In genomic region chr11:19965037-19965611, GRCm38 (mm10) we compare ENCODE assay signal across 8 mouse cellular contexts. TPM values are rescaled to one million over a fixed set of nuclear protein-coding genes. Genes with fewer than 3 reads are reported as not detected.
DNase-seq lines count a peak whose midpoint lies in the region; ATAC-seq and TF ChIP-seq lines count a peak whose summit lies in the region.

No protein-coding gene starts in this region.

- peak overlapping the region; percentile 47 for H3K27ac ChIP-seq in lung, embryonic 15.5 days
- H3K27ac ChIP-seq in heart, adult 2 months, result peak overlapping the region; percentile 86
- peak overlapping the region; percentile 88 for H3K27ac ChIP-seq in kidney, adult 2 months (ENCODE audit: insufficient read depth, low read depth, low read length)
- H3K27ac ChIP-seq in midbrain, embryonic 16.5 days (ENCODE audit: low read length), result no peak overlapping the region

- no peak for ATAC-seq in lung, embryonic 15.5 days (ENCODE audit: borderline replicate concordance, extremely low read depth, low FRiP score, low TSS enrichment)
- peak; percentile 39; the same call in 1 of the 2 replicates for ATAC-seq in midbrain, embryonic 16.5 days

- H3K79me2 ChIP-seq in heart, adult 2 months (replicated peaks; ENCODE audit: control insufficient read depth, insufficient read depth, low read length), result peaks cover 6% of the 10 kb centered on the region

- no peak for TF ChIP-seq CTCF in heart, adult 2 months (IDR thresholded peaks at IDR 0.05)
- no peak for TF ChIP-seq CTCF in kidney, adult 2 months (conservative IDR thresholded peaks at IDR 0.05; ENCODE audit: insufficient read depth, insufficient read length, low read depth, low read length)

- no peak overlapping the region for H3K9ac ChIP-seq in lung, embryonic 15.5 days
- no peak overlapping the region for H3K9ac ChIP-seq in heart, adult 2 months (ENCODE audit: low read depth, low read length)
- H3K9ac ChIP-seq in midbrain, embryonic 16.5 days (ENCODE audit: low read depth, low read length), result no peak overlapping the region

- no peak overlapping the region; the same call in 1 of the 2 replicates for H3K4me2 ChIP-seq in lung, embryonic 15.5 days
- no peak overlapping the region for H3K4me2 ChIP-seq in midbrain, embryonic 16.5 days (ENCODE audit: low read length)

- TF ChIP-seq EP300 in heart, adult 2 months (IDR thresholded peaks at IDR 0.05; ENCODE audit: insufficient read depth, low read depth, low read length), result 0 out of 2 replicates have a peak, but pooled peaks have one; percentile 41

- no peak; the same call in 1 of the 2 replicates for TF ChIP-seq POLR2A in heart, adult 2 months (IDR thresholded peaks at IDR 0.05; ENCODE audit: insufficient read depth, low read depth, low read length)
- no peak for TF ChIP-seq POLR2A in kidney, adult 2 months (IDR thresholded peaks at IDR 0.05; ENCODE audit: low read depth, low read length)

- WGBS in lung, embryonic 15.5 days, result 59% methylated on average over 16 of the region's 16 CpGs
- WGBS in heart, adult 2 months, result 32% methylated on average over 16 of the region's 16 CpGs
- 19% methylated on average over 16 of the region's 16 CpGs for WGBS in kidney, adult 2 months
- WGBS in midbrain, embryonic 16.5 days, result 47% methylated on average over 16 of the region's 16 CpGs

- no peak overlapping the region for H3K4me3 ChIP-seq in lung, embryonic 15.5 days
- peak overlapping the region; percentile 43 for H3K4me3 ChIP-seq in heart, adult 2 months
- H3K4me3 ChIP-seq in kidney, adult 2 months (ENCODE audit: insufficient read depth, low read depth, low read length), result 0 out of 2 replicates have a peak overlapping the region, but pooled peaks have one; percentile 1
- H3K4me3 ChIP-seq in midbrain, embryonic 16.5 days (ENCODE audit: low read depth, low read length), result no peak overlapping the region

- DNase-seq in lung, postnatal 14 days, result no peak
- DNase-seq in heart, adult 2 months, result peak; percentile 70 to 72
- DNase-seq in kidney, adult 2 months, result peak; percentile 89
- no peak for DNase-seq in layer of hippocampus, postnatal 36 days
- no peak for DNase-seq in layer of hippocampus, postnatal 25 days (ENCODE audit: extremely low spot score in 1 of 2, low spot score in 1 of 2)
- no peak for DNase-seq in spleen, postnatal 36 days (ENCODE audit: low spot score in 2 of 2)

- no peaks in the 10 kb centered on the region for H3K9me3 ChIP-seq in lung, embryonic 15.5 days
- no peaks in the 10 kb centered on the region for H3K9me3 ChIP-seq in midbrain, embryonic 16.5 days (replicated peaks; ENCODE audit: control insufficient read depth, low read length, poor library complexity, severe bottlenecking)

- intact Hi-C loops in heart, adult 2 months (cut with DNase I), result loop anchor here (1.0 to 2.0 kb wide), 2 partner anchors 8 to 20 kb away; no protein-coding TSS in a partner anchor

- H3K27me3 ChIP-seq in lung, embryonic 15.5 days, result no peaks in the 10 kb centered on the region
- H3K27me3 ChIP-seq in heart, adult 2 months (ENCODE audit: control insufficient read depth, insufficient read depth, low read length), result no peaks in the 10 kb centered on the region
- no peaks in the 10 kb centered on the region for H3K27me3 ChIP-seq in kidney, adult 2 months (replicated peaks; ENCODE audit: control insufficient read depth, insufficient read depth, low read length)
- H3K27me3 ChIP-seq in midbrain, embryonic 16.5 days (ENCODE audit: control insufficient read depth, insufficient read depth, low read depth, low read length), result no peaks in the 10 kb centered on the region

- no peaks in the 10 kb centered on the region for H3K36me3 ChIP-seq in lung, embryonic 15.5 days
- peaks cover 17% of the 10 kb centered on the region for H3K36me3 ChIP-seq in heart, adult 2 months (ENCODE audit: control insufficient read depth, insufficient read depth, low read length)
- no peaks in the 10 kb centered on the region for H3K36me3 ChIP-seq in kidney, adult 2 months (ENCODE audit: control insufficient read depth, insufficient read depth, low read length)
- H3K36me3 ChIP-seq in midbrain, embryonic 16.5 days (ENCODE audit: control insufficient read depth, insufficient read depth, low read length), result no peaks in the 10 kb centered on the region

- peaks cover 63% of the 10 kb centered on the region for H3K4me1 ChIP-seq in lung, embryonic 15.5 days
- peaks cover 42% of the 10 kb centered on the region for H3K4me1 ChIP-seq in heart, adult 2 months (ENCODE audit: control insufficient read depth, insufficient read depth, low read length)
- H3K4me1 ChIP-seq in kidney, adult 2 months (ENCODE audit: control insufficient read depth, insufficient read depth, low read length), result peaks cover 63% of the 10 kb centered on the region
- peaks cover 3% of the 10 kb centered on the region; the same call in 1 of the 2 replicates for H3K4me1 ChIP-seq in midbrain, embryonic 16.5 days (ENCODE audit: control insufficient read depth, insufficient read depth, low read length)

RNA-seq across cellular contexts. Expression of gene Spred2, which starts 40.9 kb away (rescaled TPM):
- polyA plus RNA-seq in lung, embryonic 15.5 days (2015; fragmentation: Nextera tagmentation; extraction: Ambion mirVana), result 6.3 and 6.6 TPM in 2 replicates
- total RNA-seq in heart, adult 2 months (2021), result 10 to 100 TPM; 22.0 to 22.1 TPM
- polyA plus RNA-seq in heart, adult 2 months (2012; rRNA removed), result 18.5 and 20.6 TPM in 2 replicates
- 20.0 and 21.2 TPM in 2 replicates for polyA plus RNA-seq in kidney, adult 2 months (2012; rRNA removed)
- 4.8 and 6.1 TPM in 2 replicates for polyA plus RNA-seq in midbrain, embryonic 16.5 days (2015; fragmentation: Nextera tagmentation; extraction: Ambion mirVana)
- total RNA-seq in layer of hippocampus, postnatal 36 days (2021), result 10 to 100 TPM; 94.2 to 95.2 TPM
- 10 to 100 TPM; 86.4 to 97.1 TPM for total RNA-seq in layer of hippocampus, postnatal 25 days (2021)

Comparison
In these comparisons a context has a peak if more than half of its experiments do, and no peak if none do; other contexts are left out.
1. H3K4me3 ChIP-seq: peak in heart, adult 2 months (single experiment) and kidney, adult 2 months (single experiment); none in lung, embryonic 15.5 days (single experiment) and midbrain, embryonic 16.5 days (single experiment).
2. DNase-seq: peak in heart, adult 2 months (2 of 2) and kidney, adult 2 months (single experiment); none in lung, postnatal 14 days (single experiment), layer of hippocampus, postnatal 36 days (0 of 2), layer of hippocampus, postnatal 25 days (0 of 2) and spleen, postnatal 36 days (0 of 2).